Mouse (Mus musculus): ENCODE results near the gene D7Ertd443e. TPM values are rescaled to one million over a fixed set of nuclear protein-coding genes. Genes with fewer than 3 reads are reported as not detected.

D7Ertd443e gene
- total and polyA plus RNA-seq, 3 experiments = not detected

GRCm38 (mm10) chr7:134378273-134378672 lies 7.2 kb downstream of the D7Ertd443e start:
- Histone ChIP-seq H3K27ac (ENCODE audit: insufficient read depth, low read depth) (no peak overlapping the region), H3K4me2 (ENCODE audit: insufficient read depth, low read depth, poor library complexity, severe bottlenecking) (no peak overlapping the region), H3K9ac (ENCODE audit: insufficient read depth, low read depth) (no peak overlapping the region), H3K79me2 (replicated peaks; ENCODE audit: control insufficient read depth, extremely low read depth, insufficient read depth, poor library complexity, severe bottlenecking) (no peaks in the 10 kb centered on the region), H3K9me3 (replicated peaks; ENCODE audit: low read length) (peaks cover 72% of the 10 kb centered on the region), H3K4me1 (ENCODE audit: control insufficient read depth in 1 of 2, insufficient read depth in 2 of 2) (no peaks in the 10 kb centered on the region), H3K27me3 (replicated peaks) (no peaks in the 10 kb centered on the region), H3K4me3 (replicated peaks in 1 of 3; ENCODE audit: low read depth in 2 of 3, low read length in 2 of 3, poor library complexity in 1 of 3) (no peak overlapping the region), H3K36me3 (replicated peaks in 1 of 2; ENCODE audit: control insufficient read depth in 1 of 2, insufficient read depth in 1 of 2, low read length in 1 of 2) (no peaks in the 10 kb centered on the region)
- no peak for TF ChIP-seq KAT2A (IDR thresholded peaks at IDR 0.05; ENCODE audit: insufficient replicate concordance, low read length)
- no peak for TF ChIP-seq NRF1 (IDR thresholded peaks at IDR 0.05; ENCODE audit: low read depth, low read length)
- TF ChIP-seq SIN3A (IDR thresholded peaks at IDR 0.05; ENCODE audit: low read length) = no peak
- TF ChIP-seq POLR2AphosphoS2 (IDR thresholded peaks at IDR 0.05; ENCODE audit: low read depth, low read length) = no peak
- TF ChIP-seq ZKSCAN1 (IDR thresholded peaks at IDR 0.05; ENCODE audit: borderline replicate concordance, low read depth, low read length) = no peak
- TF ChIP-seq ZNF384 (IDR thresholded peaks at IDR 0.05; ENCODE audit: low read depth, low read length) = no peak
- no peak for TF ChIP-seq MAZ (IDR thresholded peaks at IDR 0.05; ENCODE audit: low read depth, low read length)
- TF ChIP-seq ELF1 (IDR thresholded peaks at IDR 0.05; ENCODE audit: low read depth, low read length) = no peak
- TF ChIP-seq POLR2A (IDR thresholded peaks at IDR 0.05; ENCODE audit: low read depth, low read length) = no peak
- no peak for TF ChIP-seq ETS1 (conservative IDR thresholded peaks at IDR 0.05; ENCODE audit: low read depth, low read length)
- no peak for TF ChIP-seq JUND (conservative IDR thresholded peaks at IDR 0.05; ENCODE audit: low read depth, low read length)
- no peak for TF ChIP-seq CHD2 (IDR thresholded peaks at IDR 0.05; ENCODE audit: low read length)
- no peak for TF ChIP-seq UBTF (IDR thresholded peaks at IDR 0.05; ENCODE audit: low read depth, low read length)
- TF ChIP-seq CHD1 (IDR thresholded peaks at IDR 0.05; ENCODE audit: low read depth, low read length) = no peak
- no peak for TF ChIP-seq RAD21 (IDR thresholded peaks at IDR 0.05; ENCODE audit: low read depth, low read length)
- TF ChIP-seq MXI1 (IDR thresholded peaks at IDR 0.05; ENCODE audit: low read depth, low read length) = no peak
- in situ Hi-C loops (cut with MboI; ENCODE audit: low pct_ligation_motif_present, low pct_unique_long_range_greater_than_20kb, low sequenced_read_pairs) = no loop called here
- DNase-seq (ENCODE audit: extremely low read depth) = no peak
- dilution Hi-C loops (cut with MboI; ENCODE audit: extremely low pct_ligation_motif_present, extremely low pct_unique_long_range_greater_than_20kb, low sequenced_read_pairs) = no loop called here

- TF ChIP-seq MXI1 (IDR thresholded peaks at IDR 0.05; ENCODE audit: low read depth, low read length) (no peak), GABPA (IDR thresholded peaks at IDR 0.05; ENCODE audit: insufficient replicate concordance, low read depth, low read length) (no peak), ELF1 (IDR thresholded peaks at IDR 0.05; ENCODE audit: low read depth, low read length) (no peak), ZNF384 (IDR thresholded peaks at IDR 0.05; ENCODE audit: low read depth, low read length) (no peak), SIN3A (IDR thresholded peaks at IDR 0.05; ENCODE audit: low read length) (no peak), SMC3 (IDR thresholded peaks at IDR 0.05; ENCODE audit: low read depth, low read length) (no peak), EP300 (IDR thresholded peaks at IDR 0.05; ENCODE audit: low read length) (no peak), MEF2A (IDR thresholded peaks at IDR 0.05; ENCODE audit: borderline replicate concordance, low read depth, low read length) (no peak), PAX5 (IDR thresholded peaks at IDR 0.05; ENCODE audit: low read length) (no peak), HCFC1 (IDR thresholded peaks at IDR 0.05; ENCODE audit: low read depth, low read length) (no peak), MAX (IDR thresholded peaks at IDR 0.05; ENCODE audit: low read length) (no peak)
- in situ Hi-C loops (cut with MboI; ENCODE audit: low pct_ligation_motif_present, low pct_unique_long_range_greater_than_20kb, low sequenced_read_pairs) = no loop called here
- H3K9me3 ChIP-seq (replicated peaks; ENCODE audit: low read length) = peaks cover 79% of the 10 kb centered on the region
- H3K79me2 ChIP-seq (replicated peaks; ENCODE audit: control insufficient read depth, extremely low read depth, insufficient read depth, poor library complexity, severe bottlenecking) = no peaks in the 10 kb centered on the region
- H3K4me3 ChIP-seq (replicated peaks in 1 of 3; ENCODE audit: low read depth in 2 of 3, low read length in 2 of 3, poor library complexity in 1 of 3) = no peak overlapping the region
- DNase-seq (ENCODE audit: extremely low read depth) = no peak
- no peak overlapping the region for H3K27ac ChIP-seq (ENCODE audit: insufficient read depth, low read depth)
- H3K4me2 ChIP-seq (ENCODE audit: insufficient read depth, low read depth, poor library complexity, severe bottlenecking) = no peak overlapping the region
- H3K4me1 ChIP-seq (ENCODE audit: control insufficient read depth in 1 of 2, insufficient read depth in 2 of 2) = no peaks in the 10 kb centered on the region
- dilution Hi-C loops (cut with MboI; ENCODE audit: extremely low pct_ligation_motif_present, extremely low pct_unique_long_range_greater_than_20kb, low sequenced_read_pairs) = no loop called here
- H3K36me3 ChIP-seq (replicated peaks in 1 of 2; ENCODE audit: control insufficient read depth in 1 of 2, insufficient read depth in 1 of 2, low read length in 1 of 2) = no peaks in the 10 kb centered on the region
- no peaks in the 10 kb centered on the region for H3K27me3 ChIP-seq (replicated peaks)
- H3K9ac ChIP-seq (ENCODE audit: insufficient read depth, low read depth) = no peak overlapping the region
Observed at GRCm38 (mm10) chr7:134376786-134377185, 8.7 kb downstream of the D7Ertd443e start.

All from CH12.LX (cell line).